Mouse (Mus musculus): Measurements from ENCODE around the gene Bcor. TPM values are rescaled to one million over a fixed set of nuclear protein-coding genes. Genes with fewer than 3 reads are reported as not detected.

Bcor gene
- polyA plus RNA-seq, 1 experiment from 2014 or later, result 18.1 TPM

GRCm38 (mm10) chrX:12116128-12116527 is 44.0 kb downstream of the Bcor start:
- H3K4me3 ChIP-seq, result no peak overlapping the region
- no peak overlapping the region for H3K9ac ChIP-seq
- H3K36me3 ChIP-seq, result no peaks in the 10 kb centered on the region
- peak overlapping the region; percentile 40; the same call in 1 of the 2 replicates for H3K27ac ChIP-seq
- no peaks in the 10 kb centered on the region for H3K9me3 ChIP-seq
- peaks cover 11% of the 10 kb centered on the region for H3K4me1 ChIP-seq (replicated peaks)
- no peak for ATAC-seq (ENCODE audit: low FRiP score)
- WGBS, result 28% methylated on average over 7 of the region's 7 CpGs
- no peak overlapping the region for H3K4me2 ChIP-seq
- peaks cover 8% of the 10 kb centered on the region; the same call in 1 of the 2 replicates for H3K27me3 ChIP-seq

DNA sequence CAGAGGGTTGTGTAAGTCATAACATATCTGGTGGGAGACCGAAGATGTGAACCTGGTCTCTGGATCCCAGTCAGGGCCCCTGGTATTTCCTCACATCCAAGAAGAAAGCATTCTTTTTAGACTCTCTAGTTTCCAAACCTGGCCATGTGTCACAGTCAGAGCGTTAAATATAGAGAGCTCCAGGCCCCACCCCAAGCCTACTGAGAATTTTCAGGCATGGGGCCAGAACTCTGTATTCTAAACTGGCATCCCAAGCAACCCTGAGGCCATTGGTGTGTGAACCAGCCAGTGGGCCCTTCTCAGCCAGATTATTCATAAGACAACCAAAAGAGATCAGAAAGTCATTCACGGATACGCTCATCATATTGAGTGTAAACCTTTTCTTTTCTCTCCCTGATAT is 48.0 kb downstream of the Bcor start:
- Histone ChIP-seq H3K4me2 (no peak overlapping the region), H3K9ac (no peak overlapping the region), H3K9me3 (no peaks in the 10 kb centered on the region), H3K27me3 (peaks cover 5% of the 10 kb centered on the region; the same call in 1 of the 2 replicates), H3K36me3 (no peaks in the 10 kb centered on the region), H3K27ac (no peak overlapping the region), H3K4me3 (no peak overlapping the region), H3K4me1 (replicated peaks) (peaks cover 11% of the 10 kb centered on the region)
- 81% methylated on average over 4 of the region's 4 CpGs for WGBS
- no peak for ATAC-seq (ENCODE audit: low FRiP score)

DNA sequence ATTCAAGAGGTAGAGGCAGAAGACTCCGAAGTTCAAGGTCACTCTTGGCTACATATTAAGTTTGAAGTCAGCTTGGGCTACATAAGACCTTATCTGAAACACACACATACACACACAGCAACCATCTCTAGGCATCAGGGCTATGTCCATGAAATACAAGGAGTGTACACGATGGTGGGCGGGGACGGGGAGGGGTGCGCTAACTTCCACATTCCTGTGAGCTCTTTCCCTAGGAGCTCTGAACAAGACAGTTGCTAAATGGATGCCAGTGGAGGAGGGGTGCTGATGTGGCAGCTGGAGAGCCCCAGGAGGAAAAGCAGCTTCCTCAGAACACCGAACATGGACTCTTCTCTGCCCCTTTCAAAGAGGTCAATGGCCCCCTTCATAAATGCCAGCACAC is 49.6 kb downstream of the Bcor start:
- WGBS, result 85% methylated on average over 6 of the region's 6 CpGs
- no peak for ATAC-seq (ENCODE audit: low FRiP score)
- Histone ChIP-seq H3K4me3 (no peak overlapping the region), H3K4me2 (no peak overlapping the region), H3K36me3 (no peaks in the 10 kb centered on the region), H3K27me3 (peaks cover 2% of the 10 kb centered on the region; the same call in 1 of the 2 replicates), H3K4me1 (replicated peaks) (no peaks in the 10 kb centered on the region), H3K9me3 (no peaks in the 10 kb centered on the region), H3K27ac (no peak overlapping the region), H3K9ac (no peak overlapping the region)

- no peak overlapping the region for H3K4me3 ChIP-seq
- no peaks in the 10 kb centered on the region for H3K36me3 ChIP-seq
- H3K27ac ChIP-seq, result no peak overlapping the region
- H3K27me3 ChIP-seq, result peaks cover 4% of the 10 kb centered on the region; the same call in 1 of the 2 replicates
- H3K4me1 ChIP-seq (replicated peaks), result no peaks in the 10 kb centered on the region
- no peak overlapping the region for H3K4me2 ChIP-seq
- H3K9me3 ChIP-seq, result no peaks in the 10 kb centered on the region
- 86% methylated on average over 7 of the region's 7 CpGs for WGBS
- no peak overlapping the region for H3K9ac ChIP-seq
- ATAC-seq (ENCODE audit: low FRiP score), result no peak
These were observed 54.8 kb downstream of the Bcor start for GRCm38 (mm10) chrX:12105358-12105757.

DNA sequence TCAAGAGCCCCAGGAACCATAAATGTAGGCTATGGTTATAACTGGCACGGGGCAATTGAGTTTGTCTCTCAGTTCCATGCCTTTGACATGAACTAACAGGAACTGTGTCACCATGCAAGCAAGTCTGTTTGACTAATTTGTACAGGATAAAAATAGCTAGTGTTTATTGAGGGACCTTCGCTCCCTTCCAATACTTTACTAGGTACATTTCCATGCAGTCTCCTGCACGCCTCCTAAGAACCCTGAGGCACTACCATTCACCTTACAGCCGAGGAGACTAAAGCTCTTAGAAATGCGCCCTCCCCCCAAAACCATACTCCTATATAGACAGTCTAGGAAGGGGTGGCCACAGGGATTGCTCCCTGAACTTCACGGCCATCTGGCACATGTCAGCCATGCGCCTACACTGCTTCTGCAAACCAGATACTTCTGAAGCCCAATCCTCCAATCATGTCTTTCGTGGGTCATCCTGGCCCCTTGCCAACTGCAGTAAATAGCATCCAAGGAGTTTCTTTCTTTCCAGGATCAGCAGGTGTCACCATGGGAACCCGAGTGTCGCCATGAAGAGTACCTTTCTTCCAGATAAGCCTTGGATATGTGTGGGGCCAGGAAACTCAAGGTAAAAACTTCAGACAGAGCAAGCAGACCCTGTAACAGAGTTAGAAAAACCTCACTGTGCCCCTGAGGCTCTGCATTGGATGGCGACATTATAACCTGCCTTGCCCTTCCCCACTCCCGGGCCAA is 63.2 kb downstream of the Bcor start:
- H3K27ac ChIP-seq, result no peak overlapping the region
- 0 out of 2 replicates have a peak, but pooled peaks cover under 1% of the 10 kb centered on the region for H3K4me1 ChIP-seq (replicated peaks)
- no peaks in the 10 kb centered on the region for H3K36me3 ChIP-seq
- H3K9me3 ChIP-seq, result no peaks in the 10 kb centered on the region
- H3K4me3 ChIP-seq, result no peak overlapping the region
- no peak for ATAC-seq (ENCODE audit: low FRiP score)
- H3K4me2 ChIP-seq, result no peak overlapping the region
- H3K27me3 ChIP-seq, result peaks cover 45% of the 10 kb centered on the region
- H3K9ac ChIP-seq, result no peak overlapping the region
- WGBS, result 79% methylated on average over 12 of the region's 12 CpGs

- ATAC-seq (ENCODE audit: low FRiP score), result no peak
- H3K9me3 ChIP-seq, result no peaks in the 10 kb centered on the region
- 83% methylated on average over 4 of the region's 4 CpGs for WGBS
- peaks cover 28% of the 10 kb centered on the region for H3K4me1 ChIP-seq (replicated peaks)
- no peak overlapping the region for H3K9ac ChIP-seq
- H3K27ac ChIP-seq, result no peak overlapping the region
- H3K4me2 ChIP-seq, result no peak overlapping the region
- H3K36me3 ChIP-seq, result no peaks in the 10 kb centered on the region
- no peak overlapping the region for H3K4me3 ChIP-seq
- H3K27me3 ChIP-seq, result peaks cover 72% of the 10 kb centered on the region
These were observed 66.8 kb downstream of the Bcor start for GRCm38 (mm10) chrX:12093371-12093770.

- under 1% methylated on average over 41 of the region's 56 CpGs for WGBS
- Histone ChIP-seq H3K4me2 (peak overlapping the region; percentile 83), H3K36me3 (no peaks in the 10 kb centered on the region), H3K27me3 (peaks cover 90% of the 10 kb centered on the region), H3K9me3 (no peaks in the 10 kb centered on the region), H3K9ac (peak overlapping the region; percentile 75), H3K4me3 (peak overlapping the region; percentile 49), H3K4me1 (replicated peaks) (peaks cover 40% of the 10 kb centered on the region), H3K27ac (peak overlapping the region; percentile 96)
- no peak for ATAC-seq (ENCODE audit: low FRiP score)
These were observed 68.6 kb downstream of the Bcor start for GRCm38 (mm10) chrX:12091431-12092061.

DNA sequence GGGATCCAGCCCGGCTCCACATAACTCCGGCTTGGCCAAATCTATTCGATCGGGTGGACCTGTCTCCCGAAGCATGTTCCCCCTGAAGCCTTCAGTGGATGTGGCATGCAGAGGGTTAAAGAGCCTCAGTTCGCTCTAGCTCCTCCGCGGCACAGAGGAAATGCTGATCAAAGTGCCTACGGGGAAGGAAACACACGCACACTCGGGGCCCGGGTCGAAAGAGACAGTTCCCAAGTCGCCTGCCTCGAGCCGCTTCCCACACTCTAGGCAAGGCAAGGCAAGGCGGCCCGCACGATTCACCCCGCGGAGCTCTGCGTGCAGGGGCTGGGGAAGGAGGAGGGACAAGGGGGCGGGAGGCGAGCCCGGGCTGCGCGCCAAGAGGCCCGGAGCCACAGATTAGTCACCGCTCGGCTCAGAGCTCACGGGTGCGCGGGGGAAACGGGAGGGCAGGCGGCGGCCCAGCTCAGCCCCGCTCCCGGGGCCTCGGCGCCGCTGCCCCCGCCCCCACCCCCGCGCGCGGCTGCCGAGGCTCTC is 69.2 kb downstream of the Bcor start:
- H3K36me3 ChIP-seq, result no peaks in the 10 kb centered on the region
- 4% methylated on average over 45 of the region's 47 CpGs for WGBS
- peak overlapping the region; percentile 49 for H3K4me3 ChIP-seq
- peak overlapping the region; percentile 83 for H3K4me2 ChIP-seq
- peaks cover 46% of the 10 kb centered on the region for H3K4me1 ChIP-seq (replicated peaks)
- H3K27ac ChIP-seq, result peak overlapping the region; percentile 96
- ATAC-seq (ENCODE audit: low FRiP score), result peak; percentile 53
- H3K27me3 ChIP-seq, result peaks cover 90% of the 10 kb centered on the region
- H3K9ac ChIP-seq, result peak overlapping the region; percentile 75
- no peaks in the 10 kb centered on the region for H3K9me3 ChIP-seq

- H3K9ac ChIP-seq, result peak overlapping the region; percentile 75
- peak; percentile 18 for ATAC-seq (ENCODE audit: low FRiP score)
- H3K36me3 ChIP-seq, result no peaks in the 10 kb centered on the region
- H3K4me2 ChIP-seq, result peak overlapping the region; percentile 83
- peaks cover 95% of the 10 kb centered on the region for H3K27me3 ChIP-seq
- H3K27ac ChIP-seq, result peak overlapping the region; percentile 96
- no peaks in the 10 kb centered on the region for H3K9me3 ChIP-seq
- WGBS, result 4% methylated on average over 34 of the region's 37 CpGs
- H3K4me3 ChIP-seq, result peak overlapping the region; percentile 49
- peaks cover 52% of the 10 kb centered on the region for H3K4me1 ChIP-seq (replicated peaks)
These were observed 69.8 kb downstream of the Bcor start for GRCm38 (mm10) chrX:12090151-12090870.

- H3K27ac ChIP-seq, result peak overlapping the region; percentile 96
- peak overlapping the region; percentile 79; the same call in 1 of the 2 replicates for H3K9ac ChIP-seq
- no peaks in the 10 kb centered on the region for H3K36me3 ChIP-seq
- WGBS, result 2% methylated on average over 52 of the region's 52 CpGs
- peak overlapping the region; percentile 83 for H3K4me2 ChIP-seq
- H3K9me3 ChIP-seq, result no peaks in the 10 kb centered on the region
- peak; percentile 18; the same call in 1 of the 2 replicates for ATAC-seq (ENCODE audit: low FRiP score)
- H3K4me1 ChIP-seq (replicated peaks), result peaks cover 59% of the 10 kb centered on the region
- H3K4me3 ChIP-seq, result no peak overlapping the region; the same call in 1 of the 2 replicates
- H3K27me3 ChIP-seq, result peaks cover 95% of the 10 kb centered on the region
These were observed 70.6 kb downstream of the Bcor start for GRCm38 (mm10) chrX:12089353-12090081.

GRCm38 (mm10) chrX:12089027-12089340 is 71.2 kb downstream of the Bcor start:
- H3K4me1 ChIP-seq (replicated peaks), result peaks cover 59% of the 10 kb centered on the region
- no peak for ATAC-seq (ENCODE audit: low FRiP score)

More at GRCm38 (mm10) chrX:12089027-12089340, 71.2 kb downstream of the Bcor start:
- Histone ChIP-seq H3K9me3 (no peaks in the 10 kb centered on the region), H3K4me2 (peak overlapping the region; percentile 83), H3K4me3 (peak overlapping the region; percentile 47), H3K9ac (peak overlapping the region; percentile 79), H3K27ac (peak overlapping the region; percentile 96), H3K27me3 (peaks cover 94% of the 10 kb centered on the region), H3K36me3 (no peaks in the 10 kb centered on the region)
- 3% methylated on average over 10 of the region's 13 CpGs for WGBS

Data from hindbrain, embryonic 13.5 days (tissue).